Mouse (Mus musculus) left cerebral cortex, postnatal 4 days (tissue): ENCODE data around the gene Arcn1. TPM values are rescaled to one million over a fixed set of nuclear protein-coding genes. Genes with fewer than 3 reads are reported as not detected.

Experiments used
- DNase-seq: peaks from one replicate; pipeline ENCODE4 v3.0.0-alpha.2; 2022
- intact Hi-C: fragments of 180-260 bp; cut with DNase I; formaldehyde crosslinking; loops from one replicate; pipeline ENCODE4 v1.15.1; 2025
- total RNA-seq, 2 experiments: library from RNA; stranded (reverse); gene quantifications; 2 replicates each; pipeline ENCODE4 v1.2.3; 2021

The Arcn1 gene
- total RNA-seq, 2 experiments from 2014 or later = 116 to 122 TPM

DNA sequence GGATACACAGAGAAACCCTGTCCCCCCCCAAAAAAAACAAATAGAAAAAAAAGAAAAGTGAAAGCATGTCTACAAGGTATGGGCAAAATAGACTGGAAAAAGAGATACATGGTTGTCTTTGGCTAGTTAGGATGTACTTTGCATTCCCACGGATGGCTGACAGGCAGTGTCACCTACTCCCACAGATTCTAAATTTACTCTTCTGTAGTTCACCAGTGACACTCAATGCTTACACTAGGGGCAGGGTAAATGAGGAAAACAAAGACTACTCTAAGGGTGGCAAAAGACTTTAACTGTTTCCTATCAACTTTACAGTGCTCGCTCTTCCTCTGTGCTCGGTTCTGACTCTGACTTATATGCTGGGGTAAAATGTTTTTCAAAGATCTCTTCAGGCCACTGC is 21.0 kb downstream of the Arcn1 start:
- DNase-seq = no peak
- intact Hi-C loops = no loop called here

DNA sequence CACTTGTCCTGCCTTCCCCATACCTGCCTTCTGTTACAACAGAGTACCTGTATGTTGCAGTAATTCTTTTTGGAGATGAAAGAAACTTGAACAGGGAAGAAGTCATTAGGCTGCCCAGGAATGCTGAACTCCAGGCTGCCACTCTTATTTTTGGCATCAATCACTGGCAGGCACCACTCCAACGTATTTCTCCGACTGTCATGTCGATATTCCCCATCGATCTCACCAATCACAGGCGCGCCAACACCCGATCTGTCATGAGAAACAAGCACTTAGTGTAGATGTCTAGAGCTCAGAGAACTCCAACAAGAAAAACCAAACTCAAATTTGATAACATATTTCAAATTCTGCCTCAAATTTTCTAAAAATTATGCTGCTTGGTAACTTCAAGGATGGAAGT is 22.3 kb downstream of the Arcn1 start:
- DNase-seq = no peak
- intact Hi-C loops = no loop called here

GRCm38 (mm10) chr9:44740663-44741192 is 26.9 kb downstream of the Arcn1 start:
- intact Hi-C loops = no loop called here
- DNase-seq = no peak

GRCm38 (mm10) chr9:44737240-44737949 is 30.2 kb downstream of the Arcn1 start:
- no peak for DNase-seq
- intact Hi-C loops = loop anchor here (10.0 kb wide), 1 partner anchor 83 kb away; no protein-coding TSS in a partner anchor

- intact Hi-C loops = loop anchor here (10.0 kb wide), 1 partner anchor 82 kb away; no protein-coding TSS in a partner anchor
- DNase-seq = no peak
These were observed 31.3 kb downstream of the Arcn1 start for GRCm38 (mm10) chr9:44736301-44736700.

GRCm38 (mm10) chr9:44735886-44736285 is 31.8 kb downstream of the Arcn1 start:
- no peak for DNase-seq
- intact Hi-C loops = loop anchor here (10.0 kb wide), 1 partner anchor 81 kb away; no protein-coding TSS in a partner anchor

DNA sequence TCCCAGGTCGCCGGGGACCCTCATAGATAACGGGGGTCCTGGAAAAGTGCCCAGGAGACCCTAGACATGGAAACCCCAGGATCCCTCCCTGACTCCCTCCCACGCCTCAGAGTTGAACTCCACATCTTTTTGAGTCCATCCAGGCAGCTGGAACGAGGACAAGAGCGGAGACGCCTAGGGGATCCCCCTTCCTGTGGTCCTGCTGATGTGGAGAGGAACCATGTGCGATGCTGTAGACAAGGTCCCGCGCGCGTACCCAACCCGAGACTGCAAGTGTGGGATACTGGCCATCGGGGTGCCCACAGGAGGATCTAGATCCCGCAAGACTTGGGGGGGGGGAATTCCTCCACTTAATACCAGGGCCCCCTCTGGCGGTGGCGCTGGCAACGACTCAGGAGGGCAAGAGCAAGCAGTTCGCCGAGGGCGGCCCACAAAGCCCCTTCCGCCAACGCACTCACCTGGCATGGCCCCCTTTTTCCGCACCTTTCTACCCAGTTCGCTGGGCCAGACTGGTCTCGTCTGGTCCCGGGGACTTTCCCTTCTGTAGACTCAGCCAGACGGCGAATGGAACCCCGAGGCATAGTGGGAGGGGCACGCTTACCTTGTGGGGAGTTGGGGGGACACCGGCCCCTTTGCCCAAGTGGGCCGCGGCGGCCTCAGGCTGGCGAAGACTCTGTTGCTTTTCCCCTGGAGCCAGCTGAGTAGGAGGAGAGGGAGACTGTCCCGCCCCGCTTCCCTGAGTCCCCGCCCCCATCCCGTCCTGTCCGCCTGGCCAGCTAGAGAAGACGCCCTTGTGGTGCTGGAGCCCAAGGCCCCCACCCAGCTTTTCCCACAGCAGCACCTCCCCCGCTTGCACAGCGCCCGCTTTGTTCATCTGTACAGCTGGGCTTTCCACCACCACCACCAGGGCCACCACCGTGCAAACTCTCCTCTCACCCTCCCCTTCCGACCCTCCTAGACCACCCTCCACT is 32.8 kb downstream of the Arcn1 start, which contains the start of gene Phldb1:
TSS of gene Phldb1 (minus strand) at position 675 of the 971 bp plus-strand sequence.
- peak; percentile 70 for DNase-seq

GRCm38 (mm10) chr9:44733671-44734523 is 33.7 kb downstream of the Arcn1 start:
- DNase-seq = no peak
- intact Hi-C loops = loop anchor here (10.0 kb wide), 1 partner anchor 79 kb away; no protein-coding TSS in a partner anchor

More for the DNA sequence above, 32.8 kb downstream of the Arcn1 start, which contains the start of gene Phldb1:
- intact Hi-C loops = loop anchor here (10.0 kb wide), 1 partner anchor 80 kb away; no protein-coding TSS in a partner anchor

DNA sequence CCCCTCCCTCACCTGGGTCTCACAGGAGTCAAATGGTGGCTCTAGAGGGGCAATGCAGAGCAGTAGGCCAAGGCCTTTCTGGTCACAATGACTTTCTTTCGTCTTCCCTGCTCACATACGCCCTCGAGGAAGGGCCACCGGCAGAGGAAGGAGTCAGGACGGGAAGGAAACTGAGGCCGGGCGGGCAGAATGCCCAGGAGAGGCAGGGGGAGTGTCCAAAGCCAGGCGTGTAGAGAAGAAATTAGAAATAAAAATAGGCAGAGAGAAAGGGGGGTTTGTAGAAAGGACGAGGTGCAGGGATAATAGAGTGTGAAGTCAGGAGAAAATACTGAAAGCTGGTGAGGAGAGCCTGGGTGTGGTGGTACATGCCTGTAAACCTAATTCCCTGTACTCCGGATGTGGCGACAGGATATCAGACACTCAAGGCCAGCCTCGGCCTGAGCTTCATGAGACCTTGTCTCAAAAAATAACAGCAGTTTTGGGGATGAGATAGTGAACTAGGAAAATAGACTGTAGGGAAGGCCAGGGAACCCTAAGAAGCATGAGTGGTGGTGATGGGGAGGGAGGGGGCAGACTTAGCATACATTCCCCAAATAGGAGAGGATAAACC is 34.6 kb downstream of the Arcn1 start:
- intact Hi-C loops = loop anchor here (10.0 kb wide), 1 partner anchor 78 kb away; no protein-coding TSS in a partner anchor
- DNase-seq = no peak

GRCm38 (mm10) chr9:44732130-44732549 is 35.5 kb downstream of the Arcn1 start:
- no peak for DNase-seq
- intact Hi-C loops = loop anchor here (10.0 kb wide), 1 partner anchor 77 kb away; no protein-coding TSS in a partner anchor

GRCm38 (mm10) chr9:44727441-44727840 is 40.2 kb downstream of the Arcn1 start:
- intact Hi-C loops = no loop called here

GRCm38 (mm10) chr9:44726431-44727146 is 41.1 kb downstream of the Arcn1 start:
- intact Hi-C loops = no loop called here
- DNase-seq = no peak

More at GRCm38 (mm10) chr9:44727441-44727840, 40.2 kb downstream of the Arcn1 start:
- no peak for DNase-seq

- intact Hi-C loops = no loop called here
- no peak for DNase-seq
These were observed 43.0 kb downstream of the Arcn1 start for GRCm38 (mm10) chr9:44724665-44725064.

DNA sequence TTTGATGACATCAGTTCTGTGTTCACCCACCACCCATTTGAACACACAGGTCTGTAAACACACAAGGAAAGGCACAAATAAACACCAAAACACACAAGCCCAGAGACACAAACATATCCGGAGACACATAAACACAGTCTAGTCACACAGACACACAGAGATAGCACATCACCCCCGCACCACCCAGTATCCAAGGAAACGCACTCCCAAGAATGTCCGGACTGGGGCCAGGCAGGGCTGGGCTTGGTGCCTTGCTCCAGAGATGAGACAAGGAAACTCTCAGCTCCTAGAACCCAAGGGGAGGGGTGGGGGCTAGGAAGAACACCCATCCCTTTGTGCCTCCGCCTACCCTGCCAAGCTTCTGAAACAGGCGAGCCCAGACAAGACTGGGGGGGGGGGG is 43.4 kb downstream of the Arcn1 start:
- intact Hi-C loops = no loop called here
- peak; percentile 63 for DNase-seq

DNA sequence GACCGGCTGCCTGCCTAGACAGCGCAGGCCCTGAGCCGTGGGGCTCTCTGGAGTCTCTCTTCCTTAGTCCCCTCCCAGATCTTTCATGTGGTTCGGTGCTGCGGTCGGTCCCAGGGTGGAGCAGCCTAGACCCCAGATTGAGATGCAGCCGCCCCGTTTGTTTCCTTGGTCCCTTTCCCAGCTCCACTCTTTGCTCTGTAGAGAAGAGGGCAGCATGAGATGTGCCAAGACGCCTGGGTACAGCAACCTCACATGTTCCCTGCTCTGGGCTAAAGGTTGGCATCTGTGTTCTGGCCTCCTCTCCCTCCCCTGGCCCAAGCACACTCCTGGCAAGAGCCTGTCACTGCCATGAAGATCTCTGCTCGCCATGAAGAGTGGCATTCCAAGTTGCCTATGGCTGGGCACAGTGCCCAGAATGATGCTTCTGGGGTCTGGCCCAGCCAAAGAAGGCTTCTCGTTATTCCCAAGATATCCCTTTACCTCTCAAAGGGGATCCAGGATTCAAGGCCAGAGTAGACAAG is 44.1 kb downstream of the Arcn1 start:
- DNase-seq = peak; percentile 79
- intact Hi-C loops = no loop called here

- intact Hi-C loops = no loop called here
- no peak for DNase-seq
These were observed 44.6 kb downstream of the Arcn1 start for GRCm38 (mm10) chr9:44723008-44723407.

- intact Hi-C loops = no loop called here
- no peak for DNase-seq
These were observed 45.1 kb downstream of the Arcn1 start for GRCm38 (mm10) chr9:44722575-44722974.

DNA sequence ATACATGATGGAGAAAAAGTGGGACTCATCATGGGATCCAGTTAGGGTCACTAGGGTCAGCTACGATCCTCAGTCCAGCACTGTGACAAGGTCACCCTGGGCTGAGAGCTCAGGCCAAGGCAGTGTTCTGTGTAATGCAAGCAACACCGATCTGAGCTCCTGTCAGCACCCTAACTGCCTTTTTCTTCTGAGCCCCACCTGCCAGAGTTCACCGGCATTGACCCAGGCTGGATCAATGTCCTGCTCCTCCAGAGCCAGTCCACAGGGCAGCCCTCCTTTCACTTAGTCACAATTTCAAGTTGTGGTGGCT is 45.8 kb downstream of the Arcn1 start:
- DNase-seq = no peak
- intact Hi-C loops = no loop called here
